Mouse (Mus musculus) megakaryocyte, embryonic 14.5 days (primary cell): ENCODE measurements at regions not wholly inside any gene's neighbourhood (a gene's known extent, or its start where the extent isn't known, plus 50 kb on each side); places are given as distances from the start of the nearest gene placed in this dataset.

Source experiments
- FLI1 ChIP-seq: IDR thresholded peaks from 2 replicates; pipeline ENCODE4 v1.6.1; 2012; ENCODE audit warnings: low read length, inconsistent platforms, mixed read lengths
- GATA1 ChIP-seq: IDR thresholded peaks from 3 replicates; pipeline ENCODE4 v1.6.1; 2012; ENCODE audit warnings: mixed read lengths, low read length, inconsistent platforms, borderline replicate concordance

- no peak for TF ChIP-seq GATA1
- TF ChIP-seq FLI1, result no peak
Observed at GRCm38 (mm10) chr3:46195184-46195583, 252.8 kb downstream of the Pabpc4l start.
